Mouse (Mus musculus): ENCODE results near the gene Lamtor1.

GRCm38 (mm10) chr7:101869163-101869500 is 36.6 kb upstream of the Lamtor1 start:
- no peak for TF ChIP-seq CTCF (IDR thresholded peaks at IDR 0.05; ENCODE audit: control insufficient read depth, insufficient read depth, low read length)
- TF ChIP-seq POLR2A (IDR thresholded peaks at IDR 0.05; ENCODE audit: borderline replicate concordance, control insufficient read depth, low read depth, low read length) = no peak
